Mouse (Mus musculus) kidney, postnatal 0 days (tissue): ENCODE measurements at regions not wholly inside any gene's neighbourhood (a gene's known extent, or its start where the extent isn't known, plus 50 kb on each side); places are given as distances from the start of the nearest gene placed in this dataset.
A peak's percentile ranks its signal among the peaks of the same experiment; 100 is the strongest.

ENCODE experiments used
- ATAC-seq: fragments of 200-750 bp; cut with Nextera tagmentation; replicated peaks from 2 replicates; pipeline ENCODE4 v1.8.0; 2017; ENCODE audit warnings: low read depth, moderate number of reproducible peaks, moderate TSS enrichment, moderate library complexity; ENCODE audit not compliant: low FRiP score
- DNase-seq: peaks from one replicate; pipeline ENCODE4 v3.0.0-alpha.2; 2016; ENCODE audit warnings: low spot score
- H3K27ac ChIP-seq: fragments of 300-500 bp; sonication (generic); 2 replicates; pipeline ENCODE4 v1.5.1; 2014; ENCODE audit warnings: mild to moderate bottlenecking
- H3K27me3 ChIP-seq: fragments of 300-500 bp; sonication (generic); 2 replicates; pipeline ENCODE4 v1.6.1; 2014; ENCODE audit warnings: low read length, mixed read lengths; ENCODE audit not compliant: insufficient read depth
- H3K36me3 ChIP-seq: fragments of 300-500 bp; sonication (generic); 2 replicates; pipeline ENCODE4 v1.6.1; 2014; ENCODE audit warnings: low read length, mixed read lengths; ENCODE audit not compliant: insufficient read depth
- H3K4me1 ChIP-seq: fragments of 300-500 bp; sonication (generic); replicated peaks from 2 replicates; pipeline ENCODE4 v1.6.1; 2014; ENCODE audit warnings: antibody characterized with exemption, low read length, mixed read lengths; ENCODE audit not compliant: insufficient read depth
- H3K4me2 ChIP-seq: fragments of 300-500 bp; sonication (generic); 2 replicates; pipeline ENCODE4 v1.6.1; 2014; ENCODE audit warnings: mild to moderate bottlenecking, low read length, moderate library complexity, mixed read lengths
- H3K4me3 ChIP-seq: fragments of 300-500 bp; sonication (generic); replicated peaks from 2 replicates; pipeline ENCODE4 v1.5.1; 2014; ENCODE audit warnings: low read depth, low read length
- H3K9ac ChIP-seq: fragments of 300-500 bp; sonication (generic); 2 replicates; pipeline ENCODE4 v1.6.1; 2014; ENCODE audit warnings: low read depth, low read length
- H3K9me3 ChIP-seq: fragments of 300-500 bp; sonication (generic); replicated peaks from 2 replicates; pipeline ENCODE4 v1.6.1; 2016; ENCODE audit warnings: low read length, inconsistent platforms, mixed read lengths
- CTCF ChIP-seq: IDR thresholded peaks from 2 replicates; pipeline ENCODE4 v1.5.1; 2016; ENCODE audit warnings: antibody characterized with exemption, low read depth, mild to moderate bottlenecking, moderate library complexity
- WGBS: fragments of 180-500 bp; shearing (Covaris S2); extraction: QIAGEN DNeasy Blood & Tissue Kit; methylation state at CpG from one replicate; pipeline ENCODE4 v1.1.7; 2014; 5-methylcytosine and 5-hydroxymethylcytosine counted together

GRCm38 (mm10) chr3:105380818-105381217 lies 71.3 kb upstream of the Kcnd3 start:
- DNase-seq (no peak), ATAC-seq (no peak)
- no peaks in the 10 kb centered on the region for H3K9me3 ChIP-seq
- 0 out of 2 replicates have a peak, but pooled peaks cover 4% of the 10 kb centered on the region for H3K4me1 ChIP-seq
- H3K4me2 ChIP-seq, result no peak overlapping the region
- H3K27me3 ChIP-seq, result no peaks in the 10 kb centered on the region
- H3K36me3 ChIP-seq, result no peaks in the 10 kb centered on the region
- 93% methylated on average over 4 of the region's 4 CpGs for WGBS
- no peak overlapping the region for H3K27ac ChIP-seq
- no peak overlapping the region for H3K9ac ChIP-seq
- no peak overlapping the region for H3K4me3 ChIP-seq
- no peak for TF ChIP-seq CTCF

DNA sequence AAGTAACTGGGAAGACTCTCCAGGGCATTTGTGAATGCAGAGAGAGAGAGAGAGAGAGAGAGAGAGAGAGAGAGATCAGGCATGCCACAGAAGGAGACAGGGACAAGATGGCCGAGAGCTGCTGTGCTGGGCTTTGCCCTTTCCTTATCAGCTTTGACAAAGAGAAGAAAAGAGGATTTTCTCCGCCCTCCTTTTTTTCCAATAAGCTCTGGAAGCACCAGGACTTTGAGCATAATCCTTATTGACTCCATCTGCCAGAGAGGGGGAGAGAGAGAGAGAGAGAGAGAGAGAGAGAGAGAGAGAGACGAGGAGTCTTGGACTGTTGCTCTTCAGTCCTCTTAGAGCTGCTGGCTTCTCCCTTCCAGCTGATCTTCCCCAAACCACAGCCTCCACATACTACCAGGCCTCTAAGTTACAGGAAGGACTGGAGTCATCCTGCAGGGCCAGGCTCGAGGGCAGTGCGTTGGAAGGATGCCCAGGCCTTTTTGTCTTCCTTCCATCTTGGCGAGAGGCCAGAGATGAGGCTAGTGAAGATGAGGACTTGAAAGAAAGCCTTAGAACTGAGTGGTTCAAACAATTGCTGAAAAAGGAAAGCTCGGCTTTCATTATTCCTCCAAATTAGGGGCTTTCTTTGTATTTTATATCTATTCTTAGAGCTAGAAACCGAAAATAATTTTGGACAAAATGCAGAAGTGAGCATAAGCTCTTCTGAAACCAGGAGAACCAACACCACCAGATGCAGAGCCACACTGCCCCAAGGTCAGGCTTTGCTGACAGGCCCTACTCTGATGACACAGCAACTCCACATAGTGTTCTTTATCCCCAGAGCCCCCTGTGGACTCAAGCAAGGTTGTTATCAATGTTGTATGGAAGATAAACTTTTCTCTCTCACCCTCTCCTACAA lies 59.3 kb upstream of the Kcnd3 start:
- no peaks in the 10 kb centered on the region for H3K27me3 ChIP-seq
- WGBS, result 54% methylated on average over 8 of the region's 8 CpGs
- DNase-seq (peak; percentile 38), ATAC-seq (no peak; the same call in 1 of the 2 replicates)
- H3K4me1 ChIP-seq, result peaks cover 3% of the 10 kb centered on the region; the same call in 1 of the 2 replicates
- no peaks in the 10 kb centered on the region for H3K9me3 ChIP-seq
- no peak overlapping the region for H3K9ac ChIP-seq
- no peak overlapping the region for H3K4me3 ChIP-seq
- H3K36me3 ChIP-seq, result no peaks in the 10 kb centered on the region
- H3K27ac ChIP-seq, result peak overlapping the region; percentile 31
- TF ChIP-seq CTCF, result no peak
- no peak overlapping the region for H3K4me2 ChIP-seq
